Mouse (Mus musculus) brain, embryonic 14.5 days (tissue): ENCODE measurements around the gene Psg16. TPM values are rescaled to one million over a fixed set of nuclear protein-coding genes. Genes with fewer than 3 reads are reported as not detected.

Source experiments
- DNase-seq: peaks from one replicate; pipeline ENCODE4 v3.0.0-alpha.2; 2011; ENCODE audit warnings: low read depth
- CTCF ChIP-seq: fragments of 200-500 bp; IDR thresholded peaks from 2 replicates; pipeline ENCODE4 v1.5.1; 2012; ENCODE audit warnings: inconsistent platforms, mild to moderate bottlenecking, moderate library complexity, borderline replicate concordance; ENCODE audit not compliant: insufficient read depth, insufficient read length; ENCODE audit errors: extremely low read depth
- POLR2A ChIP-seq: fragments of 200-500 bp; IDR thresholded peaks from 2 replicates; pipeline ENCODE4 v1.6.1; 2012; ENCODE audit warnings: mild to moderate bottlenecking, inconsistent platforms, borderline replicate concordance; ENCODE audit not compliant: poor library complexity, insufficient read depth, insufficient read length, severe bottlenecking; ENCODE audit errors: extremely low read depth
- polyA plus RNA-seq: library from polyadenylated mRNA; depleted of rRNA; stranded (reverse); fragments of >200 nt; gene quantifications from 2 replicates; pipeline ENCODE4 v1.2.3, GENCODE M21; 2012; rRNA removed

Gene Psg16
- polyA plus RNA-seq, result 1.6 and 2.7 TPM in 2 replicates

GRCm38 (mm10) chr7:17073904-17074615 lies at the start of gene Psg16:
TSS of gene Psg16 (plus strand) at chr7:17074040.
- no peak for TF ChIP-seq POLR2A
- TF ChIP-seq CTCF, result peak; percentile 89

GRCm38 (mm10) chr7:17024141-17024540 lies 49.7 kb upstream of the Psg16 start:
- TF ChIP-seq POLR2A, result no peak
- TF ChIP-seq CTCF, result no peak

More at GRCm38 (mm10) chr7:17073904-17074615, at the start of gene Psg16:
- DNase-seq, result peak; percentile 78

GRCm38 (mm10) chr7:17024814-17025504 lies 48.9 kb upstream of the Psg16 start:
- DNase-seq, result no peak
- no peak for TF ChIP-seq POLR2A
- TF ChIP-seq CTCF, result no peak

More at GRCm38 (mm10) chr7:17024141-17024540, 49.7 kb upstream of the Psg16 start:
- no peak for DNase-seq

GRCm38 (mm10) chr7:17025505-17025894 lies 48.3 kb upstream of the Psg16 start:
- DNase-seq, result no peak
- no peak for TF ChIP-seq CTCF
- no peak for TF ChIP-seq POLR2A

- TF ChIP-seq CTCF (no peak), POLR2A (no peak)
- DNase-seq, result no peak
Observed at GRCm38 (mm10) chr7:17025896-17026622, 47.8 kb upstream of the Psg16 start.

- TF ChIP-seq POLR2A (no peak), CTCF (peak; percentile 68)
- DNase-seq, result peak; percentile 84
Observed at GRCm38 (mm10) chr7:17026710-17027587, 46.9 kb upstream of the Psg16 start.

GRCm38 (mm10) chr7:17027588-17028343 lies 46.1 kb upstream of the Psg16 start, which contains the start of gene Ppp5c:
TSS of gene Ppp5c (minus strand) at chr7:17027924.
- DNase-seq, result peak; percentile 97
- TF ChIP-seq POLR2A (peak; percentile 62; the same call in 1 of the 2 replicates), CTCF (no peak)

GRCm38 (mm10) chr7:17028923-17029322 lies 44.9 kb upstream of the Psg16 start:
- DNase-seq, result no peak
- TF ChIP-seq CTCF (no peak), POLR2A (no peak)

- DNase-seq, result no peak
- TF ChIP-seq CTCF, result no peak
- no peak for TF ChIP-seq POLR2A
Observed at GRCm38 (mm10) chr7:17030239-17030638, 43.6 kb upstream of the Psg16 start.
